Mouse (Mus musculus): Measurements from ENCODE around the gene Pacsin3.

The Pacsin3 gene

GRCm38 (mm10) chr2:91301836-91302235 is 46.1 kb downstream of the Pacsin3 start:
- no peak for DNase-seq (ENCODE audit: low read depth, low spot score)

GRCm38 (mm10) chr2:91302845-91303244 is 47.1 kb downstream of the Pacsin3 start:
- DNase-seq (ENCODE audit: low read depth, low spot score): no peak

DNA sequence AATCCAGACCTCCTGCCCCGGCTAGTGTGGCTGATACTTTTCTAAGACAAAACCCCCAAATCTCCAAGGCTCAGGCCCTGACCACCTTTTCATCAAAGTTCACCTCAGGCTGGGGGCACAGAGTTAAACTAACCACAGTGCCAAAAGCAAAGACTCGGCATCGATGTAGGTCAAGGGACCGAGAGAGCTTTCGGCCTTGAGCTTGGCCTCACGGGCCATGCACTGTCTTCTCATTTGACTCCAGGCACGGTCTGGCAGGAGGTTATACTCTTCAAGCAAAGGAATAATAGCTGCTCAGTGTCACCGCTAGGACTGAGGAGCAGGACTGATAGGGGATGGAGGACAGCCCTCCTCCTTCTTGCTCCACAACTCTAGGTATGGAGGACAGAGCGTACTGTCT is 50.2 kb downstream of the Pacsin3 start:
- no peak for DNase-seq (ENCODE audit: low read depth, low spot score)

DNA sequence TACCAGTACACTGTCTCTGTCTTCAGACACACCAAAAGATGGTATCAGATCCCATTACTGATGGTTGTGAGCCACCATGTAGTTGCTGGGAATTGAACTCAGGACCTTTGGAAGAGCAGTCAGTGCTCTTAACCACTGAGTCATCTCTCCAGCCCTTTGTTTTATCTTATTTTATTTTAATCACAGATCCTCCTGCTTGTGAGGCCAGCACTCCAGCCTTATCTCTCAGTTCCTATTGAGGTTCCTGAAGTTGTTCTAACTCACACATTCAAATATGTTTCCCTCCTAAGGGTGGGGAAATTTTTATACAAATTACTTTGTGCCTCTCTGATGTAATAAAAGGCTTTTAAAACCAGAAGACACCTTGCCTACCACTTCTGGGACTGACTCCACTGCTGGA is 50.8 kb downstream of the Pacsin3 start:
- DNase-seq (ENCODE audit: low read depth, low spot score): no peak

DNA sequence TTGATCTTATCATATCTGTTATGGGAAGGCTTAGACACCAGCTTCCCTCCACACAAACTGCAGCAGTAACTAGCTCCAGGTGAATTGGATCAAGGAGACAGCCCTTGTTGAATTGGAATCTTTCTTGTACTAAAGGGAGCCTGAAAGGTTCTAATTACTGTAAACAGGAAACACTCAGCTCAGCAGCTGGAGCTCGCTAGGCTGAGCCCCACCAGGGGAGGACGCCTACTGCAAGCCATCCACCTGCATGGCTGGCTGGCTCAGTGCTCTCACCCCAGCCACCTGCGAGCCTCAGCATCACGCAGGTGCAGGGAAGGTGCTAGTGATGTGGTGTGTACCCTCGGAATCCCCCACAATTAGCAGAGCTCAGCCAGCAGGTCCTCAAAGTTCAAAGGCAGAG is 52.9 kb downstream of the Pacsin3 start:
- DNase-seq (ENCODE audit: low read depth, low spot score): no peak

- DNase-seq (ENCODE audit: low read depth, low spot score): no peak
Measured at GRCm38 (mm10) chr2:91309546-91309945, 53.8 kb downstream of the Pacsin3 start.

GRCm38 (mm10) chr2:91312578-91313311 is 57.0 kb downstream of the Pacsin3 start:
- peak; percentile 43 for DNase-seq (ENCODE audit: low read depth, low spot score)

GRCm38 (mm10) chr2:91314184-91314583 is 58.4 kb downstream of the Pacsin3 start:
- DNase-seq (ENCODE audit: low read depth, low spot score): no peak
